Mouse (Mus musculus): ENCODE results near the gene Mxd1.

DNA sequence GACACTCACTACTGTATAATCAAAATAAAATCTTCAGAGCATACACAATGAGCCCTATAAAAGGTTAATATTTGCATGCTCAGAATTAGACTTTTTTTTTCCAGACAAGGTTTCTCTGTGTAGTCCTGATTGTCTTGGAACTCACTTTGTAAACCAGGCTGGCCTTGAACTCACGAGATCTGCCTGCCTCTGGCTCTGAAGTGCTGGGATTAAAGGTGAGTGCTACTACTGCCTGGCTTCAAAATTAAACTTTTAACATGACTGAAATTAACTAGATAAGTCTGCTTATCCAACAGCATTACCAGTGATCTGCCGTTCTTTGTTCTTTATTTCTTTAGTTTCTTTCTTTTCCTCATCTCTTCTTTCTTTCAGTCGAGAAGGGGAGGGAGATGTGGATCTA, 12.3 kb upstream of the Mxd1 start:
- TF ChIP-seq CTCF (IDR thresholded peaks at IDR 0.05; ENCODE audit: low read depth) = no peak
- no peak for TF ChIP-seq EP300 (IDR thresholded peaks at IDR 0.05; ENCODE audit: low read depth)
